Mouse (Mus musculus): ENCODE results near the gene Reep1. TPM values are rescaled to one million over a fixed set of nuclear protein-coding genes. Genes with fewer than 3 reads are reported as not detected.

The Reep1 gene
- polyA plus RNA-seq, 1 experiment from 2014 or later, result 13.4 TPM

DNA sequence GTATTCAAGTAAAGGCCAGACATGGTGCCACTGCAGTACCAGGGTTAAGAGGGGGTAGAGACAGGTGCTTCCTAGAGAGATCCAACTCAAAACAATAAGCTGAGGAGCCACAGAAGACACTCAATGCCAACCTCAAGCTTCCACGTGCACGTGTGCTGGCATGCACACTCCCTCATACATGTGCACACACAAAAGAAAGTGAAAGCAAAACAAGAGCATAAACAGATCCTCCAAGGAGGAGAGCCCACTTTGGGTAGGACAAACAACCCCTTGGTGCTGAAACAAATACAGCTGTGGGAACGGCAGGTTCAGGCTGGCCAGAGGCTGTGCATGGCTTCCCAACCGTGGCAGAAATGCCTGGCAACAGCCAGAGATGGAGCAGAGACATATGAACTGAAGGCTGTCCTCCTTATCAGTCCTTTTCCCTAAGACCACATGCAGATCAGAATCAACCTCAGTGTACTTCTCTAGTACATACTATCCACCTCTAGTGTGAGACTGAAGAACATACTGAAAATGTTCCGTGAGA lies 112.5 kb downstream of the Reep1 start:
- 81% methylated on average over 5 of the region's 5 CpGs for WGBS
- Histone ChIP-seq H3K9me3 (ENCODE audit: low read length) (no peaks in the 10 kb centered on the region), H3K9ac (replicated peaks; ENCODE audit: low read depth) (no peak overlapping the region), H3K27me3 (replicated peaks; ENCODE audit: insufficient read depth, low read length) (no peaks in the 10 kb centered on the region), H3K4me2 (replicated peaks; ENCODE audit: low read depth, low read length) (no peak overlapping the region), H3K4me3 (ENCODE audit: low read depth, low read length) (no peak overlapping the region), H3K27ac (ENCODE audit: low read length) (no peak overlapping the region), H3K36me3 (ENCODE audit: insufficient read depth, low read length) (peaks cover 17% of the 10 kb centered on the region), H3K4me1 (ENCODE audit: insufficient read depth, low read depth, low read length) (no peaks in the 10 kb centered on the region; the same call in 1 of the 2 replicates)
- ATAC-seq, result no peak
- no peak for DNase-seq (ENCODE audit: low spot score)
- TF ChIP-seq EP300 (IDR thresholded peaks at IDR 0.05) (no peak), CTCF (IDR thresholded peaks at IDR 0.05) (no peak)

DNA sequence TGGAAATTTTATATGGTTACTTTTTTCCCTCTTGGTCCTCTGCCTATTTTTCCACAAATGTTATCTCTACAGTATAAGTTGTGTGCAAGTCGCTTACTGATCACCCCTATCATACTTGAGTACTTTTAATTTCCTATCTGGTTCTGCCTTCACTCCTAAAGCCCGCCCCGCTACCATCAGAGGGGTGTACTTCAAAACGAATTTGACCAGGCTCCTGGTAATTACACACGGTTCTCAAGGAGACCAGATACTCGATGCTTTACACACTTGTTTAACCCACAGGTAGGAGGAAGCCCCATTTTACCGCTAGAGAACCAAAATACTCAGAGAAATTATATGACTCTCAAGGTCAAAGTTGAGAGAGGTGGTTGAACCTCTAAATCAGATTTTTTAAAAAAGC lies 115.7 kb downstream of the Reep1 start:
- Histone ChIP-seq H3K4me2 (replicated peaks; ENCODE audit: low read depth, low read length) (peak overlapping the region; percentile 50), H3K4me1 (ENCODE audit: insufficient read depth, low read depth, low read length) (no peaks in the 10 kb centered on the region; the same call in 1 of the 2 replicates), H3K36me3 (ENCODE audit: insufficient read depth, low read length) (peaks cover 3% of the 10 kb centered on the region; the same call in 1 of the 2 replicates), H3K27ac (ENCODE audit: low read length) (no peak overlapping the region), H3K9ac (replicated peaks; ENCODE audit: low read depth) (no peak overlapping the region), H3K4me3 (ENCODE audit: low read depth, low read length) (peak overlapping the region; percentile 42), H3K27me3 (replicated peaks; ENCODE audit: insufficient read depth, low read length) (no peaks in the 10 kb centered on the region), H3K9me3 (ENCODE audit: low read length) (no peaks in the 10 kb centered on the region)
- no peak for DNase-seq (ENCODE audit: low spot score)
- 0% methylated on average over 7 of the region's 7 CpGs for WGBS
- peak; percentile 32 for ATAC-seq
- TF ChIP-seq EP300 (IDR thresholded peaks at IDR 0.05) (no peak), CTCF (IDR thresholded peaks at IDR 0.05) (no peak)

- H3K4me3 ChIP-seq (ENCODE audit: low read depth, low read length), result peak overlapping the region; percentile 42
- H3K9me3 ChIP-seq (ENCODE audit: low read length), result no peaks in the 10 kb centered on the region
- WGBS, result 0% methylated on average over 19 of the region's 19 CpGs
- H3K4me2 ChIP-seq (replicated peaks; ENCODE audit: low read depth, low read length), result peak overlapping the region; percentile 50
- H3K27me3 ChIP-seq (replicated peaks; ENCODE audit: insufficient read depth, low read length), result no peaks in the 10 kb centered on the region
- no peak for TF ChIP-seq CTCF (IDR thresholded peaks at IDR 0.05)
- TF ChIP-seq EP300 (IDR thresholded peaks at IDR 0.05), result no peak; the same call in 1 of the 2 replicates
- no peaks in the 10 kb centered on the region for H3K36me3 ChIP-seq (ENCODE audit: insufficient read depth, low read length)
- peak; percentile 96 for ATAC-seq
- peak; percentile 96 for DNase-seq (ENCODE audit: low spot score)
- no peak overlapping the region for H3K27ac ChIP-seq (ENCODE audit: low read length)
- H3K9ac ChIP-seq (replicated peaks; ENCODE audit: low read depth), result no peak overlapping the region
- no peaks in the 10 kb centered on the region; the same call in 1 of the 2 replicates for H3K4me1 ChIP-seq (ENCODE audit: insufficient read depth, low read depth, low read length)
These were observed 116.1 kb downstream of the Reep1 start for GRCm38 (mm10) chr6:71823488-71823887.

GRCm38 (mm10) chr6:71823961-71824360 lies 116.6 kb downstream of the Reep1 start:
- Histone ChIP-seq H3K4me2 (replicated peaks; ENCODE audit: low read depth, low read length) (peak overlapping the region; percentile 50), H3K27me3 (replicated peaks; ENCODE audit: insufficient read depth, low read length) (no peaks in the 10 kb centered on the region), H3K4me1 (ENCODE audit: insufficient read depth, low read depth, low read length) (no peaks in the 10 kb centered on the region; the same call in 1 of the 2 replicates), H3K9ac (replicated peaks; ENCODE audit: low read depth) (no peak overlapping the region), H3K9me3 (ENCODE audit: low read length) (no peaks in the 10 kb centered on the region), H3K36me3 (ENCODE audit: insufficient read depth, low read length) (no peaks in the 10 kb centered on the region), H3K4me3 (ENCODE audit: low read depth, low read length) (peak overlapping the region; percentile 42), H3K27ac (ENCODE audit: low read length) (no peak overlapping the region)
- ATAC-seq (no peak), DNase-seq (ENCODE audit: low spot score) (no peak)
- WGBS, result 31% methylated on average over 3 of the region's 3 CpGs
- TF ChIP-seq CTCF (IDR thresholded peaks at IDR 0.05) (no peak), EP300 (IDR thresholded peaks at IDR 0.05) (no peak; the same call in 1 of the 2 replicates)

GRCm38 (mm10) chr6:71826869-71827268 lies 119.5 kb downstream of the Reep1 start, which contains the start of gene Mrpl35:
Gene Mrpl35 (minus strand): TSS chr6:71826969.
- Histone ChIP-seq H3K4me1 (ENCODE audit: insufficient read depth, low read depth, low read length) (no peaks in the 10 kb centered on the region; the same call in 1 of the 2 replicates), H3K27me3 (replicated peaks; ENCODE audit: insufficient read depth, low read length) (no peaks in the 10 kb centered on the region), H3K4me3 (ENCODE audit: low read depth, low read length) (no peak within 1 kb of the TSS), H3K4me2 (replicated peaks; ENCODE audit: low read depth, low read length) (no peak within 1 kb of the TSS), H3K27ac (ENCODE audit: low read length) (no peak within 1 kb of the TSS), H3K9ac (replicated peaks; ENCODE audit: low read depth) (no peak within 1 kb of the TSS), H3K9me3 (ENCODE audit: low read length) (no peaks in the 10 kb centered on the region), H3K36me3 (ENCODE audit: insufficient read depth, low read length) (no peaks in the 10 kb centered on the region)
- ATAC-seq (no peak), DNase-seq (ENCODE audit: low spot score) (no peak)
- WGBS, result 22% methylated on average over 1 of the region's 1 CpGs
- TF ChIP-seq EP300 (IDR thresholded peaks at IDR 0.05) (no peak), CTCF (IDR thresholded peaks at IDR 0.05) (no peak)

GRCm38 (mm10) chr6:71829768-71830167 lies 122.4 kb downstream of the Reep1 start:
- H3K36me3 ChIP-seq (ENCODE audit: insufficient read depth, low read length), result no peaks in the 10 kb centered on the region
- no peak overlapping the region for H3K4me3 ChIP-seq (ENCODE audit: low read depth, low read length)
- no peaks in the 10 kb centered on the region for H3K9me3 ChIP-seq (ENCODE audit: low read length)
- H3K27me3 ChIP-seq (replicated peaks; ENCODE audit: insufficient read depth, low read length), result no peaks in the 10 kb centered on the region
- ATAC-seq (no peak), DNase-seq (ENCODE audit: low spot score) (no peak)
- 78% methylated on average over 9 of the region's 9 CpGs for WGBS
- peaks cover 4% of the 10 kb centered on the region; the same call in 1 of the 2 replicates for H3K4me1 ChIP-seq (ENCODE audit: insufficient read depth, low read depth, low read length)
- no peak overlapping the region for H3K27ac ChIP-seq (ENCODE audit: low read length)
- H3K9ac ChIP-seq (replicated peaks; ENCODE audit: low read depth), result no peak overlapping the region
- no peak overlapping the region for H3K4me2 ChIP-seq (replicated peaks; ENCODE audit: low read depth, low read length)
- no peak for TF ChIP-seq EP300 (IDR thresholded peaks at IDR 0.05)
- no peak for TF ChIP-seq CTCF (IDR thresholded peaks at IDR 0.05)

Data from lung, postnatal 0 days (tissue).